In the genomic region with DNA sequence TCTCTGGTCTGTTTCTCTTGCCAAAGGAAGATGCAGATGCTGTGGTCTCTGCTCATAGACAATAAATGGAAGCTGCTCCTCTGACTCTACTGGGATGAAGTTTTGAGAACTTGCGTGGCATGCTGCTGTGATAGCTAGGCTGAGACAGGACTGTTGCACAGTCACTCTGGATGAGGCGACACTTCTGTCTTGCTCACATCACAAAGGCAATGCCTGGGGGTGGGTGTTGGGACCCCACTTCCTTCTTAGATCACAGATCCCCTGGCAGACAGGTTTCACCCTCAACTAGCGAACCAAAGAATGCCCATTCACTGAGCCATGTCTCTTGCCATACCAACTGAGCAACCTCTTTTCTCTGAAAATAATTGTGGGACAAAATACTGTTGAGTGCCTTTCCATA, we compare ENCODE assay signal across 23 mouse cellular contexts. TPM values are rescaled to one million over a fixed set of nuclear protein-coding genes. Genes with fewer than 3 reads are reported as not detected.
"Had no signal": no experiment of that assay in that cellular context is flagged by ENCODE, and none has a peak within 500 bp of the region (broad histone marks: within the 10 kb centered on the region; RNA-seq: fewer than 3 reads in every experiment).

No protein-coding gene starts in this region.

- H3K9me3 ChIP-seq: neural tube, embryonic 15.5 days; stomach, embryonic 15.5 days had no signal

- DNase-seq: retina, postnatal 1 day; right cerebral cortex, adult 18-20 months; right cerebral cortex, postnatal 14 days; right cerebral cortex, postnatal 25 days; right cerebral cortex, postnatal 4 days; spleen, adult 18-20 months; thymus, adult 18-20 months; thymus, adult 2 months; thymus, postnatal 14 days; thymus, postnatal 25 days; thymus, postnatal 36 days; thymus, postnatal 4 days had no signal

- H3K27ac ChIP-seq: neural tube, embryonic 15.5 days; stomach, embryonic 15.5 days; stomach, postnatal 0 days had no signal

- H3K4me1 ChIP-seq: neural tube, embryonic 15.5 days; stomach, embryonic 15.5 days had no signal

- H3K4me3 ChIP-seq: neural tube, embryonic 15.5 days; stomach, embryonic 15.5 days had no signal

- H3K4me2 ChIP-seq: neural tube, embryonic 15.5 days; stomach, embryonic 15.5 days had no signal

- H3K27me3 ChIP-seq: neural tube, embryonic 15.5 days; stomach, embryonic 15.5 days had no signal

- H3K36me3 ChIP-seq: neural tube, embryonic 15.5 days; stomach, embryonic 15.5 days had no signal

- H3K9ac ChIP-seq: neural tube, embryonic 15.5 days; stomach, embryonic 15.5 days had no signal

RNA-seq across cellular contexts. Expression of a gene that starts 0.4 kb away (rescaled TPM):
- total RNA-seq: neutrophil, adult 5-6 weeks had no signal
- polyA plus RNA-seq: neural tube, embryonic 14.5 days; neural tube, embryonic 15.5 days; small intestine, adult 2 months; stomach, embryonic 14.5 days; stomach, embryonic 15.5 days; stomach, embryonic 16.5 days; thymus, postnatal 0 days had no signal

RNA-seq across cellular contexts. Expression of a gene that starts 0.4 kb away (rescaled TPM):
- total RNA-seq: neutrophil, adult 5-6 weeks had no signal
- polyA plus RNA-seq: neural tube, embryonic 14.5 days; neural tube, embryonic 15.5 days; small intestine, adult 2 months; spleen, adult 2 months; stomach, embryonic 14.5 days; stomach, embryonic 15.5 days; stomach, embryonic 16.5 days; testis, adult 2 months had no signal

RNA-seq across cellular contexts. Expression of a gene that starts 24.4 kb away (rescaled TPM):
- total RNA-seq: neutrophil, adult 5-6 weeks had no signal
- polyA plus RNA-seq: neural tube, embryonic 14.5 days; neural tube, embryonic 15.5 days; small intestine, adult 2 months; spleen, adult 2 months; stomach, embryonic 14.5 days; stomach, embryonic 15.5 days; stomach, embryonic 16.5 days; testis, adult 2 months had no signal
